Mouse (Mus musculus) heart, adult 2 months (tissue): ENCODE measurements around the gene Ctsa.
"Not testable (repeated sequence)": the region's sequence is repeated elsewhere in the genome, so short reads cannot be mapped to it uniquely, and the experiment has no call there.

Experiments
- CTCF ChIP-seq: fragments of 200-600 bp; IDR thresholded peaks from 2 replicates; pipeline ENCODE4 v1.8.1; 2022; ENCODE audit warnings: antibody characterized with exemption, mild to moderate bottlenecking, moderate library complexity
- EP300 ChIP-seq: fragments of 200-500 bp; IDR thresholded peaks from 2 replicates; pipeline ENCODE4 v1.6.1; 2011; ENCODE audit warnings: low read depth, low read length, control low read depth; ENCODE audit not compliant: insufficient read depth
- POLR2A ChIP-seq: fragments of 200-500 bp; IDR thresholded peaks from 2 replicates; pipeline ENCODE4 v1.6.1; 2011; ENCODE audit warnings: mild to moderate bottlenecking, low read depth, low read length, control low read depth; ENCODE audit not compliant: insufficient read depth

DNA sequence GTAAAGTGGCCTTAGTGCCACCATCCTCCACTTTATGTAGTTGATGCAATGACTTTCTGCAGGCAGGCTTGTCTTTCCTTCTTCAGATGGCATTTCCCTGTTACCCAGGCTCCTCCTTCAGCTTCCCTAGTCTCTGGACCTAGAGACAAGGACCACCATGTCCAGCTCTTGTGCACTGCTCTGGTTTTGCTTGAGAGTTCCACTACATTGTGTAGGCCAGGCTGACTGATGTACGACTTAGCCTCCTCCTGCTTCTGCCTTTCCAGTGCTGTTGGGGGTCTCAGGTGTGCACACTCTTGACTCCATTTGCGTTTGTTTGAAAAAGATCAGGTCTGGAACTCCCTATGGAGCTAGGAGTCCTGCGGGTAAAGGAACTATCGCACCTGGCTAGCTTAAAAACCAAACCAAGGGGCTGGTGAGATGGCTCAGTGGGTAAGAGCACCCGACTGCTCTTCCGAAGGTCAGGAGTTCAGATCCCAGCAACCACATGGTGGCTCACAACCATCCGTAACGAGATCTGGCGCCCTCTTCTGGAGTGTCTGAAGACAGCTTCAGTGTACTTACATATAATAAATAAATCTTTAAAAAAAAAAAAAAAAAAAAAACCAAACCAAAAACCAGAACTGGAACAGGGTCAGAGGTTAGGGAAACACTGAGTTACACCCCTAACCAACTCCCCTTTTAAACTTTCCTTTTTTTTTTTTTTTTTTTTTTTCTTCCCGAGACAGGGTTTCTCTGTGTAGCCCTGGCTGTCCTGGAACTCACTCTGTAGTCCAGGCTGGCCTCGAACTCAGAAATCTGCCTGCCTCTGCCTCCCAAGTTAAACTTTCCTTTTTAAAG, 44.9 kb downstream of the Ctsa start:
- not testable (repeated sequence) for TF ChIP-seq EP300, POLR2A
- TF ChIP-seq CTCF: peak; percentile 44
